In the genomic region with DNA sequence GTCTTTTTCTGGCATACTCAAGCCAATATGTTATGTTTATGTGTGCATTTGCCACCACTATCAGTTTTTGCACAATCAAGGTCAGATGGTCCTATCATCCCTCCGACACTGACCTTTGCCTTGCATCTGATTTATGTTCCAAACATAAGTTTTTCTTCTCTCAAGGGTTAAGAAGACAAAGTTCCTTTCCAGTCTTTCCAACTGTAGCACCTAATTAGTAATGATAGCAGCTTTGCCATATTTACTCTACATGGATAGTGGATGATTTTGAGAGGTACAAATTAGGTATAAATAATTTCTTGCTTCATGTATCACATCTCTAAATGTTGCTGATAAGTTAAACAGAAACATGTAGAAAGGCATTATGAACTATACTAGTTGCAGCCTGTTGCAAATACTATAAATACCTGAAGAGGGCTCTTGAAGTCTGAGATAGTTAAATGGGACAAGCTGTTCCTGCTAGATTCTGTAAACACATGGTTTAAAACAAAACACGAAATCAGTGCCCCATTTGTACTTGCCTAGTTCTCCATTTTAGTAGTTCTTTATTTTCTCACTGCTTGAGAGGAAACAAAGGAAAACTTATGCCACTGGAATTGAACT, we compare ENCODE assay signal across 23 mouse cellular contexts.
A peak's percentile ranks its signal among the peaks of the same experiment; 100 is the strongest.
DNase-seq lines count a peak whose midpoint lies in the region; ATAC-seq and TF ChIP-seq lines count a peak whose summit lies in the region.
"Had no signal": no experiment of that assay in that cellular context is flagged by ENCODE, and none has a peak within 500 bp of the region (broad histone marks: within the 10 kb centered on the region; RNA-seq: fewer than 3 reads in every experiment).

No protein-coding gene starts in this region.

- H3K9me3 ChIP-seq in lung, embryonic 16.5 days (ENCODE audit: control insufficient read depth, low read length): no peaks in the 10 kb centered on the region
- no peaks in the 10 kb centered on the region for H3K9me3 ChIP-seq in heart, embryonic 16.5 days (replicated peaks; ENCODE audit: control insufficient read depth, low read length)
- H3K9me3 ChIP-seq: forebrain, embryonic 13.5 days; hindbrain, embryonic 10.5 days; intestine, embryonic 15.5 days; limb, embryonic 15.5 days had no signal

- DNase-seq in heart, adult 8-10 months (ENCODE audit: low spot score): peak; percentile 8
- DNase-seq in heart, postnatal 36 days: no peak
- no peak for DNase-seq in lung, adult 2 months
- DNase-seq in lung, postnatal 36 days: peak; percentile 2
- no peak for DNase-seq in thymus, postnatal 36 days
- DNase-seq: adrenal gland, adult 8-10 months; cerebellum, adult 18-20 months; cerebellum, postnatal 14 days; gastrocnemius, postnatal 36 days; kidney, adult 8-10 months; kidney, postnatal 10 days; left cerebral cortex, postnatal 4 days; thymus, adult 18-20 months; thymus, postnatal 4 days had no signal

- no peak overlapping the region for H3K4me2 ChIP-seq in lung, embryonic 16.5 days (ENCODE audit: low read depth, low read length)
- H3K4me2 ChIP-seq in heart, embryonic 16.5 days (ENCODE audit: low read depth, low read length): no peak overlapping the region
- H3K4me2 ChIP-seq: forebrain, embryonic 13.5 days; intestine, embryonic 15.5 days; limb, embryonic 15.5 days; midbrain, embryonic 11.5 days had no signal

- WGBS in lung, embryonic 16.5 days: 34% methylated on average over 2 of the region's 2 CpGs
- WGBS in lung, adult 2 months: 43% methylated on average over 2 of the region's 2 CpGs
- 29% methylated on average over 2 of the region's 2 CpGs for WGBS in heart, embryonic 16.5 days

- intact Hi-C loops in heart, postnatal 36 days (cut with DNase I): no loop called here

- no peak for TF ChIP-seq CTCF in lung, adult 2 months (IDR thresholded peaks at IDR 0.05; ENCODE audit: insufficient read depth, low read length)

- no peaks in the 10 kb centered on the region for H3K27me3 ChIP-seq in lung, embryonic 16.5 days (ENCODE audit: control insufficient read depth, insufficient read depth, low read depth, low read length)
- no peaks in the 10 kb centered on the region for H3K27me3 ChIP-seq in heart, embryonic 16.5 days (ENCODE audit: control insufficient read depth, insufficient read depth, low read length)
- H3K27me3 ChIP-seq: forebrain, embryonic 13.5 days; intestine, embryonic 15.5 days; limb, embryonic 15.5 days had no signal

- peak; percentile 71 for ATAC-seq in lung, embryonic 16.5 days (ENCODE audit: low read depth)
- peak; percentile 81 for ATAC-seq in heart, embryonic 16.5 days (replicated peaks; ENCODE audit: extremely low read depth, insufficient read depth, low FRiP score)
- ATAC-seq: forebrain, embryonic 13.5 days; hindbrain, embryonic 16.5 days had no signal

- H3K4me1 ChIP-seq in lung, embryonic 16.5 days (replicated peaks; ENCODE audit: control insufficient read depth, insufficient read depth, low read length): no peaks in the 10 kb centered on the region
- H3K4me1 ChIP-seq in lung, adult 2 months (ENCODE audit: control insufficient read depth, insufficient read depth, low read length): no peaks in the 10 kb centered on the region
- peaks cover 6% of the 10 kb centered on the region for H3K4me1 ChIP-seq in heart, embryonic 16.5 days (ENCODE audit: control insufficient read depth, insufficient read depth, low read length)
- H3K4me1 ChIP-seq: forebrain, embryonic 13.5 days; hindbrain, embryonic 10.5 days; intestine, embryonic 15.5 days had no signal

- TF ChIP-seq POLR2A in lung, adult 2 months (IDR thresholded peaks at IDR 0.05; ENCODE audit: borderline replicate concordance, extremely low read depth, low read depth, low read length): no peak

- no peaks in the 10 kb centered on the region for H3K36me3 ChIP-seq in lung, embryonic 16.5 days (ENCODE audit: control insufficient read depth, insufficient read depth, low read length)
- no peaks in the 10 kb centered on the region for H3K36me3 ChIP-seq in heart, embryonic 16.5 days (ENCODE audit: control insufficient read depth, insufficient read depth)
- H3K36me3 ChIP-seq: hindbrain, embryonic 10.5 days; intestine, embryonic 15.5 days; limb, embryonic 15.5 days had no signal

- no peak overlapping the region for H3K27ac ChIP-seq in lung, embryonic 16.5 days (ENCODE audit: low read length)
- peak overlapping the region; percentile 86 for H3K27ac ChIP-seq in heart, embryonic 16.5 days (ENCODE audit: low read length)
- H3K27ac ChIP-seq: forebrain, embryonic 13.5 days; hindbrain, embryonic 10.5 days; intestine, embryonic 15.5 days; limb, embryonic 15.5 days; liver, embryonic 14.5 days had no signal

- H3K4me3 ChIP-seq in lung, embryonic 16.5 days (ENCODE audit: low read length): no peak overlapping the region
- no peak overlapping the region for H3K4me3 ChIP-seq in lung, adult 2 months (replicated peaks; ENCODE audit: extremely low read depth, low read depth, low read length)
- no peak overlapping the region for H3K4me3 ChIP-seq in heart, embryonic 16.5 days (ENCODE audit: low read length)
- H3K4me3 ChIP-seq: forebrain, embryonic 13.5 days; hindbrain, embryonic 10.5 days; intestine, embryonic 15.5 days; limb, embryonic 15.5 days had no signal

- H3K9ac ChIP-seq in lung, embryonic 16.5 days (ENCODE audit: low read length): no peak overlapping the region
- H3K9ac ChIP-seq in heart, embryonic 16.5 days (ENCODE audit: low read length): no peak overlapping the region
- H3K9ac ChIP-seq: forebrain, embryonic 13.5 days; intestine, embryonic 15.5 days; limb, embryonic 15.5 days; liver, embryonic 14.5 days had no signal

Comparison
In these comparisons a context has a peak if more than half of its experiments do, and no peak if none do; other contexts are left out.
1. DNase-seq: peak in heart, adult 8-10 months (single experiment) and lung, postnatal 36 days (single experiment); none in heart, postnatal 36 days (0 of 2), lung, adult 2 months (single experiment) and thymus, postnatal 36 days (0 of 2).